Mouse (Mus musculus): Measurements from ENCODE around the gene Gnpat.

Gene Gnpat

GRCm38 (mm10) chr8:124862321-124863162 is at the start of gene Gnpat, which contains the start of gene 2810004N23Rik:
Gnpat (plus strand) TSS chr8:124863033.
2810004N23Rik (minus strand) TSS chr8:124863120.
- peak; percentile 91 for DNase-seq (ENCODE audit: low read depth, low spot score)

DNA sequence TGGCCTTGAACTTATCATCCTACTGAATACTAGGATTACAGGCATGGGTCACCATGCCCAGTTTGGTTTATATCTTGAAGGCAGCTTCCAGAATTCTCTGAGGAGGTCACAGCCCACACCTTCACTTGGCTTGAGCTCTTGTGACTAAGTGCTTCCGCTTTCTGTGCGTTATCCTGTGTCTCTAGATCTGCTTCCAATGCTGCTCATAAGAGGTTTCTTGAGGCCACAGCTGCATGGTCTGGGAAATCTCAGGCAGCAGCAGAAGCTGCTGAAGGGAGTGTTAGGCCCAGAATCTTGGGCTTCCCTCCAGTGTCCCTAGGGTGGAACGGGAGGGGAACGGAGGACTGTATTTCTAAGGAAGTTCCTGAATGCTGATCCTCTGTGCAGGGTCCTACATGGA is 49.5 kb upstream of the Gnpat start:
- DNase-seq (ENCODE audit: low read depth, low spot score), result no peak

DNA sequence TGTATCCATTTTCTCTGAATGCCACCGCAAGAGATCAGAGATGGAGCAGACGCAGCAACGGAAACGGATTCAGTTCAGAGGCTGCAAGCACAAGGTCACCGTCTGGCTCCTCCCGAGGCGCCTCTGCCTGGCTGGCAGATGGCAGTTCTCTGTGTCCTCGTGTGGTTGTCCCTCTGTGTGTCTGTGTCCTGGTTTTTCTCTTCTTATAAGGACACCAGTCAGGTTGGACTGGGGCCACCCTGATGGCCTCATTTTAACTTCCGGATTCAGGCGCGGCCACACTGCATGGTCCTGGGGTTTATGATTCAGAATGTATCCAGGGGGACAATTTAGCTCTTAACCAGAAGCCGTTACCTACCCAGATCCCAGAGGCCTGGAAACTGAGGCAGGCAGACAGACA is 47.0 kb upstream of the Gnpat start:
- DNase-seq (ENCODE audit: low read depth, low spot score), result no peak

GRCm38 (mm10) chr8:124816866-124817265 is 46.0 kb upstream of the Gnpat start:
- no peak for DNase-seq (ENCODE audit: low read depth, low spot score)

GRCm38 (mm10) chr8:124817361-124817760 is 45.5 kb upstream of the Gnpat start:
- no peak for DNase-seq (ENCODE audit: low read depth, low spot score)

DNA sequence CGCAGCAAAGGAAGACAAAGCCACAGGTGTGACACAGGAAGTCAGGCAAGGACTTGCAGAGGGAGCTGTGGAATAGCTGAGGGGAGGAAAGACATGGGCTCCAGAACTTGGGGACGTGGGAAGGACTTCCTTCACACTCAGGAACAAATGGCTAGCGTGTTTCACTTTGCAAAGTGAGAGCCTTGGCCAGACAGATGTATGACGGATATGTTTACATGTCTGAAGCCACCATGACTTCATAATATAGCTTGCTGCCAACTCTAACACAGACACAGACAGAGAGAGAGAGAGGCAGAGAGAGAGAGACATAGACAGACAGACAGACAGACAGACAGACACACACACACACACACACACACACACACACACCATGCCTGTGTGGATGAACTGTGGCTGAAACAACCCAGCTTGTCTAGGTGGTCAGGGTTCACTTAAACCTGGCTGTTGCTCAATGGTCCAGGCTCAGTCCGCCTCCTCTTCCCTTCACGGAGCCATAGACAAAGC is 43.2 kb upstream of the Gnpat start:
- no peak for DNase-seq (ENCODE audit: low read depth, low spot score)

GRCm38 (mm10) chr8:124820125-124820524 is 42.7 kb upstream of the Gnpat start:
- no peak for DNase-seq (ENCODE audit: low read depth, low spot score)

DNA sequence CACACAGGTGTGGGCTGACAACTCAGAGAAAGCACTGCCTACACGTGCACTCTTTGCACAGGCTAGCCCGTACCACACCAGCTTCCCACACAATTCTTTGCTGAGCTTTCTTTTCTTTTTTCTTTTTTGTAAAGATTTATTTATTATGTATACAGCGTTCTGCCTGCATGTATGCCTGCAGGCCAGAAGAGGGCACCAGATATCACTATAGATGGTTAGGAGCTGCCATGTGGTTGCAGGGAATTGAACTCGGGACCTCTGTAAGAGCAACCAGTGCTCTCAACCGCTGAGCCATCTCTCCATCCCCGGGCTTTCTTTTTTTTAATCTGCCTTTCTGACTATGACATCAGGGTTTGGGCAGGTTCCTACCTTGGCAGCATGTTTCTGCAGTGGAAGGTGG is 39.3 kb upstream of the Gnpat start:
- no peak for DNase-seq (ENCODE audit: low read depth, low spot score)

GRCm38 (mm10) chr8:124826658-124827057 is 36.2 kb upstream of the Gnpat start:
- no peak for DNase-seq (ENCODE audit: low read depth, low spot score)

DNA sequence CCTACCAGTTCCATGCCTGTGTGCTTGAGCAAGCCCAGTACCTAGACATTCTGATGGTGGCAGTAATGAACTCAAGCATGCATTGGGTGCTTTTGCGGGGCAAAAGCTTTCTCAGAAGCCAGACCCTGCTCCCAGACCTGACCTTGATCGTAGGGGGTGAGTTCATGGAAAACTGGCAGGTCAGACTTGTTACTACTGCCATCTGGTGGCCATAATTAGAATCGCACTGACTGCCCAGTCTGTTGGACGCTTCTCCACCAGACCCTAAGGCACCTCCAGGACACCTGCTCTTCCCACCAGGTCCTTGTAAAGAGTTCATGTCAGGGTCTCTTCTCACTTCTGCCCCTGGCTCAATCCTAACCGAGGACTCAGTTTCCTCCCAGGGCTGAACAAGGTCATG is 35.4 kb upstream of the Gnpat start:
- DNase-seq (ENCODE audit: low read depth, low spot score), result peak; percentile 65

- no peak for DNase-seq (ENCODE audit: low read depth, low spot score)
These were observed 34.1 kb upstream of the Gnpat start for GRCm38 (mm10) chr8:124828561-124829240.

- DNase-seq (ENCODE audit: low read depth, low spot score), result no peak
These were observed 32.8 kb upstream of the Gnpat start for GRCm38 (mm10) chr8:124830050-124830449.

DNA sequence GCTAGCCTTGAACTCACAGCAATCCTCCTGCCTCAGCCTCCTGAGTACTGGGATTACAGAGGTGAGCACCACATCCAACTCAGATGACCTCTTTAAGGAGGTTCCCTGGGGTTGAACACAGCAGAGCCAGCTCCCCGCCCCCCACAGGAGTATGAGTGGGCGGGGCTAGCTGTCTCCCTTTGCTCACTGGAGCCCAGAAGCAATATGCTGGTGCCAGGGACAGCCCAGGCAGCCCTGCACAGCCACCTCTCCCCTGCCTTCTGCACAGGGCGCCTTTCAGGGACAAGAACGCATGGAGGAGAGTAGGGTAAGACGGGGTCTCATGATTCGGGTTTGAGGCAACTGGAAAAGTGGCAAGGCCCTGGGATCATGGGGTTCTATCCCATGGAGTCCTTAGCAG is 31.3 kb upstream of the Gnpat start:
- DNase-seq (ENCODE audit: low read depth, low spot score), result no peak

DNA sequence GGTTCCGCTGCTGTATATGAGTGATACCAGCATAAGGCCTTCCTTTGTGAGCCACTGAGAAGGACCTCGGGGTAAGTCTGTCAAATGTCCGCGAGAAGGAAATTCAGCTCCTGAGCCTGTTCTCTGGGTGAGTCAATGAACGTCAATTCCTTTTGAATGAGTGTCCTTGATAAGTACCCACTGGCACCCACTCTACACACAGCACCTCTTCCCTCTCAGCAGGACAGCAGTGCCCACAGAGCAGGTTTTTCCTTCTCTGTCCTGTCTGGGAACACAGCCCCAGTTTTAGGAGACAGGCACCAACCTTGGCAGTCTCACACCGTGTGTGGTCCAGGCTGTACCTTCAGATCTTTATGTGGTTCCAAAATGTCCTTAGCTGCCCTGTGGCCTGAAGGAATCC is 30.9 kb upstream of the Gnpat start:
- no peak for DNase-seq (ENCODE audit: low read depth, low spot score)

GRCm38 (mm10) chr8:124833430-124834205 is 29.2 kb upstream of the Gnpat start:
- no peak for DNase-seq (ENCODE audit: low read depth, low spot score)

DNA sequence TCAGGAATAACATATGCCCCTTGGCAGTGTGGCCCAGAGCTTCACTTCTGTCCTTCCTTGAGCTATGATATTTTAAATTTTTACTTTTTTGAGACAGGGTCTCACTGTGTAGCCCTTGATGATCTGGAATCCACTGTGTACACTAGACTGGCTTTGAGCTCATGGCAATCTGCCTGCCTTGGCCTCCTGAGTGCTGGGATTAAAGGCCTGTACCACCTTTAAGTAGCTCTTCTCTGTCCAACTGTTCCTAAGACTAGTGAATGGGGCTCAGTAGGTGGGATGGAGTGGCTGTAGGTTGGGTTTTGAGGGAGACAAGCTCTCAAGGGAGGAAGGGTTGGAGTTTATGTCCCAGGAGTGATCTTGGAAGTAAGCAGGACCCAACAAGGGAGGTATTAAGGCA is 27.0 kb upstream of the Gnpat start:
- no peak for DNase-seq (ENCODE audit: low read depth, low spot score)

- no peak for DNase-seq (ENCODE audit: low read depth, low spot score)
These were observed 26.6 kb upstream of the Gnpat start for GRCm38 (mm10) chr8:124836273-124836672.

DNA sequence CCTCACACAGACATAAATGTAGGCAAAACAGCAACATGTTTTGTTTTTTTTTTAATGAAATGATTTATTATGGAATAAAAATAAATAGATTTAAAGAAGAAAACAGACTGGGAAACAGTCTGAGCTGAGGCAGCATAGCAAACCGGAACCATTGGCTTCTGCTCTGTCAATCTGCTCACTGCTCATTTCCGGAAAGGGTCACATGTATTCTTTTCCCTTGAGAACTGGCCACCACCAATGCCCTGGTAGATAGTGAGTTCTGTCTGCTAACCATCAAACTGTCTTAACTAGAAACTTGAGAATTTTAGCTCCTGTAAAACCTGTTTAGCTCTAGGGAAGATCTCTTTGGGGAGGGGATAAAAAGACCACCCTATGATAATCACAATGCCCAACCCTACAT is 25.9 kb upstream of the Gnpat start:
- no peak for DNase-seq (ENCODE audit: low read depth, low spot score)

- no peak for DNase-seq (ENCODE audit: low read depth, low spot score)
These were observed 24.9 kb upstream of the Gnpat start for GRCm38 (mm10) chr8:124837956-124838355.

DNA sequence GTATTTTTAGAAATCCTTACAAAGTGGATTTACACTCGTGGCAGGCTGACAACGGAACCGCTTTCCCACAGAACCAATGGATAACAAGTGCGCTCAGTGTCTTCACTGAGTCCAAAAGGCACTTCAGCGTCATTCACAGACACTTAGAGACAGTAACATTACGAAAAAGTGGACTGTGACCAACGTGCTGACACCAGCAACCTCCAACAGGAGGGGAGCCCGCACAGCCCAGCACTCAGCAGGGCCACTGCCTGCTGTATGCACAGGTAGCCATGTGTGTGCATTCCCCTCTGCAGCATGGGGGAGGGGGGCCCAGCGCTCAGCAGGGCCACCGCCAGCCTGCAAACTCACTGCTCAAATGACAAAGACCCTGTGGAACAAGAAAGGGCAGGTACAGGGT is 23.5 kb upstream of the Gnpat start:
- no peak for DNase-seq (ENCODE audit: low read depth, low spot score)

DNA sequence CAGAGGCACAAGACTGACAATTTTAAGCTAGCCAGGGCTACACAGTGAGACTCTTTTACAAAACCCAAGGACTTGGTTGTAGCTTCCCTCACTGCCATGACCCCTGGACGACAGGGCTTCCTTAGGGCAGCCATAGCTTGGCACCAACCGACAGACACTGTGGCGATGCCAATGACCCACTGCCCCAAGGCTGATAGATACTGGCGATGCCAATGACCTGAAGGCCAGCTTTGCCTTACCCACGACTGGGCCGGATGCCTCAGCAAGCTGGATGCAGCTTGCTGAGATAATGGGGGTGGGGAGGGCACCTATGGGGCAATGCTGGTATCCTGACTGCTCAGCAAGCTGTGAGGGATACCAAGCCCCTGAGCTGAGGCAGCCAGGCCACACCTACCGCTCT is 21.9 kb upstream of the Gnpat start:
- no peak for DNase-seq (ENCODE audit: low read depth, low spot score)

GRCm38 (mm10) chr8:124841775-124842174 is 21.1 kb upstream of the Gnpat start:
- no peak for DNase-seq (ENCODE audit: low read depth, low spot score)
